Mouse (Mus musculus): ENCODE data around the gene Ttll2. TPM values are rescaled to one million over a fixed set of nuclear protein-coding genes. Genes with fewer than 3 reads are reported as not detected.
"Not testable (repeated sequence)": the region's sequence is repeated elsewhere in the genome, so short reads cannot be mapped to it uniquely, and the experiment has no call there.

The Ttll2 gene
- polyA plus RNA-seq, 1 experiment from 2014 or later = not detected

DNA sequence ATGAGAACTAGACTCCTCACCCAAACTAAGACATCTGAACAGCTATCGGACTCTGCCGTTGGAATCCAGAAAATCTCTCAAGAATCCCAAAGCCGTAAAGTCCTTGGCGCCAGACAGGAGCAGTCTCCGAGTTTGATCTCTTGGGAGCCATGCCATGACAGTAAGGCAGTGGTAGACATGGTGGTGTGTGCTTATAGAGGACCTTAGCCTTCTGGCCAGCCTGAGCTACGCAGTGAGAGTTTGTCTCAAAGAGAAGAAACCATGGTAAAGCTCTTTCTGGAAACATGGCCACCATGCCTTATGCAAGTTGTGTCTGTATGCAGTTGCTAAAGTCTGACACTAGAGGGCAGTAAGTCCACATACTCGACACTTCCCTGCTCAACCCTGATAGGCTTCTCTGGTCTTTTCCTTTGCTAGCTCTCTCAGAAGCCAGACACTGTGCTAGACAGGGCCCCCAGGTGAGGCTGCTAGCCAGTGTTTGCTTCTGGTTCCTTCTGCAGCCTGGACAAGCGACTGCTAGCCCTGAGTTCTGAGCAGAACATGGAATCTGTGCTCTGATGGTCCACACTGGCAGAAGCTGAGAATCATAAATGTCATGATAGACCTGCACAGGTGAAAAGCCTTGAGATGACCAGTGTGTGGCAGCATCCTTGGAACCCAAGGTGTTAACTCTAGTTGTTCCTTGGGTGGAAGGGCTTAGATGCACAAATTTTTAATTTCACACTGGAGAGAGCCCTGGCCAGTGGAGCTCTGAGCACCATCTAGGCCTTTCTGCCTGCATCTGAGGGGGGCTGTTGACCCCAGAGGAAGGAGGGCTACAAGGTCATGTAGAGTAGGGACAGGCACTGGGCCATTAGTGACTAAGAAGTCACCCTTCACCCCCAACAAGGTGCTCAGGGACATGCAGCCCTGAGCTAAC is 46.0 kb downstream of the Ttll2 start:
- not testable (repeated sequence) for H3K27ac ChIP-seq (replicated peaks in 1 of 2; ENCODE audit: control insufficient read depth in 1 of 2, insufficient read depth in 1 of 2, low read depth in 2 of 2, low read length in 2 of 2); H3K4me1 ChIP-seq (ENCODE audit: control insufficient read depth in 2 of 2, insufficient read depth in 2 of 2, low read length in 2 of 2); H3K36me3 ChIP-seq (ENCODE audit: control insufficient read depth, insufficient read depth, low read length); H3K27me3 ChIP-seq (ENCODE audit: control insufficient read depth, insufficient read depth, low read length); H3K9me3 ChIP-seq (ENCODE audit: control insufficient read depth, low read length); H3K4me3 ChIP-seq (ENCODE audit: control insufficient read depth in 1 of 2, insufficient read depth in 1 of 2, low read depth in 1 of 2, low read length in 2 of 2); H3K4me2 ChIP-seq (ENCODE audit: low read length); H3K9ac ChIP-seq (ENCODE audit: low read length)
- 49% methylated on average over 8 of the region's 8 CpGs for WGBS
- ATAC-seq (ENCODE audit: insufficient number of reproducible peaks, insufficient read depth, low FRiP score, low read depth) = peak; percentile 49; the same call in 1 of the 2 replicates

Other genes with a start within 250 kb of the Ttll2 start
- gene Rps6ka2, start 182.6 kb downstream of the Ttll2 start, polyA plus RNA-seq (2014; fragmentation: Nextera tagmentation; extraction: Ambion mirVana) = 42.4 and 43.7 TPM in 2 replicates
- 0.14 TPM in 1 of 2 replicates, not detected in the other for gene Tcp10a, start 28.1 kb downstream of the Ttll2 start, polyA plus RNA-seq (2014; fragmentation: Nextera tagmentation; extraction: Ambion mirVana)
- not detected in 2 replicates for gene Gm49630, start 19.3 kb upstream of the Ttll2 start, polyA plus RNA-seq (2014; fragmentation: Nextera tagmentation; extraction: Ambion mirVana)
- not detected in 2 replicates for gene Unc93a2, start 32.8 kb upstream of the Ttll2 start, polyA plus RNA-seq (2014; fragmentation: Nextera tagmentation; extraction: Ambion mirVana)

All from heart, embryonic 14.5 days (tissue).